Mouse (Mus musculus) intestine, embryonic 14.5 days (tissue): Measurements from ENCODE around the gene Nqo1. TPM values are rescaled to one million over a fixed set of nuclear protein-coding genes. Genes with fewer than 3 reads are reported as not detected.

Source experiments
- ATAC-seq: fragments of 200-750 bp; cut with Nextera tagmentation; replicated peaks from 2 replicates; pipeline ENCODE4 v1.8.0; 2017; ENCODE audit warnings: low read depth, moderate number of reproducible peaks, moderate TSS enrichment, moderate library complexity; ENCODE audit not compliant: low FRiP score, low TSS enrichment
- DNase-seq: peaks from one replicate; pipeline ENCODE4 v3.0.0-alpha.2; 2018; ENCODE audit warnings: low spot score
- H3K27ac ChIP-seq: fragments of 300-500 bp; sonication (generic); 2 replicates; pipeline ENCODE4 v1.5.1; 2014; ENCODE audit warnings: low read depth, mild to moderate bottlenecking, control low read depth
- H3K27me3 ChIP-seq: fragments of 300-500 bp; sonication (generic); replicated peaks from 2 replicates; pipeline ENCODE4 v1.6.1; 2014; ENCODE audit warnings: low read length, control low read depth; ENCODE audit not compliant: control insufficient read depth, insufficient read depth
- H3K36me3 ChIP-seq: fragments of 300-500 bp; sonication (generic); 2 replicates; pipeline ENCODE4 v1.6.1; 2014; ENCODE audit warnings: low read length, control low read depth; ENCODE audit not compliant: control insufficient read depth, insufficient read depth
- H3K4me1 ChIP-seq: fragments of 300-500 bp; sonication (generic); replicated peaks from 2 replicates; pipeline ENCODE4 v1.6.1; 2014; ENCODE audit warnings: low read length, control low read depth, mixed read lengths; ENCODE audit not compliant: control insufficient read depth, insufficient read depth
- H3K4me2 ChIP-seq: fragments of 300-500 bp; sonication (generic); 2 replicates; pipeline ENCODE4 v1.6.1; 2014; ENCODE audit warnings: low read length
- H3K4me3 ChIP-seq: fragments of 300-500 bp; sonication (generic); 2 replicates; pipeline ENCODE4 v1.5.1; 2014; ENCODE audit warnings: low read depth, low read length, control low read depth, mixed read lengths
- H3K9ac ChIP-seq: fragments of 300-500 bp; sonication (generic); 2 replicates; pipeline ENCODE4 v1.6.1; 2014; ENCODE audit warnings: mild to moderate bottlenecking, low read length
- H3K9me3 ChIP-seq: fragments of 300-500 bp; sonication (generic); 2 replicates; pipeline ENCODE4 v1.6.1; 2016; ENCODE audit warnings: low read length, control low read depth; ENCODE audit not compliant: control insufficient read depth
- WGBS: fragments of 180-500 bp; shearing (Covaris S2); extraction: QIAGEN DNeasy Blood & Tissue Kit; methylation state at CpG from one replicate; pipeline ENCODE4 v1.1.7; 2014; 5-methylcytosine and 5-hydroxymethylcytosine counted together
- polyA plus RNA-seq: library from polyadenylated mRNA; unstranded; fragments of >200 nt; fragmentation: Nextera tagmentation; extraction: Ambion mirVana; gene quantifications from 2 replicates; pipeline ENCODE4 v1.2.1, GENCODE M21; 2014

The Nqo1 gene
- 8.9 and 10.6 TPM in 2 replicates for polyA plus RNA-seq

GRCm38 (mm10) chr8:107403038-107403781 is at the start of gene Nqo1:
Gene Nqo1 (minus strand): TSS chr8:107403206.
- H3K4me1 ChIP-seq = 0 out of 2 replicates have a peak, but pooled peaks cover 11% of the 10 kb centered on the region
- H3K27ac ChIP-seq = peak within 1 kb of the TSS; percentile 33; the same call in 1 of the 2 replicates
- H3K36me3 ChIP-seq = no peaks in the 10 kb centered on the region; the same call in 1 of the 2 replicates
- peak; percentile 76 for DNase-seq
- H3K4me2 ChIP-seq = peak within 1 kb of the TSS; percentile 59
- peak; percentile 92 for ATAC-seq
- 15% methylated on average over 22 of the region's 22 CpGs for WGBS
- H3K9ac ChIP-seq = peak within 1 kb of the TSS; percentile 34
- no peaks in the 10 kb centered on the region for H3K9me3 ChIP-seq
- H3K27me3 ChIP-seq = no peaks in the 10 kb centered on the region
- H3K4me3 ChIP-seq = peak within 1 kb of the TSS; percentile 30

- Histone ChIP-seq H3K9ac (no peak overlapping the region), H3K9me3 (no peaks in the 10 kb centered on the region), H3K27ac (no peak overlapping the region), H3K27me3 (no peaks in the 10 kb centered on the region), H3K4me1 (peaks cover 4% of the 10 kb centered on the region), H3K4me3 (no peak overlapping the region), H3K4me2 (no peak overlapping the region), H3K36me3 (peaks cover 11% of the 10 kb centered on the region)
- 89% methylated on average over 13 of the region's 13 CpGs for WGBS
- ATAC-seq (no peak), DNase-seq (no peak)
These were observed 48.5 kb upstream of the Nqo1 start for GRCm38 (mm10) chr8:107451414-107452066.

- no peak overlapping the region for H3K27ac ChIP-seq
- ATAC-seq = no peak
- H3K27me3 ChIP-seq = no peaks in the 10 kb centered on the region
- H3K9me3 ChIP-seq = no peaks in the 10 kb centered on the region
- peaks cover 11% of the 10 kb centered on the region for H3K36me3 ChIP-seq
- no peak for DNase-seq
- WGBS = 80% methylated on average over 6 of the region's 6 CpGs
- H3K4me3 ChIP-seq = no peak overlapping the region
- no peak overlapping the region for H3K9ac ChIP-seq
- no peak overlapping the region for H3K4me2 ChIP-seq
- H3K4me1 ChIP-seq = peaks cover 4% of the 10 kb centered on the region
These were observed 46.6 kb upstream of the Nqo1 start for GRCm38 (mm10) chr8:107449655-107450054.

- no peak overlapping the region for H3K4me2 ChIP-seq
- WGBS = 62% methylated on average over 8 of the region's 8 CpGs
- H3K36me3 ChIP-seq = peaks cover 11% of the 10 kb centered on the region
- H3K4me3 ChIP-seq = no peak overlapping the region
- no peaks in the 10 kb centered on the region for H3K27me3 ChIP-seq
- peaks cover 9% of the 10 kb centered on the region for H3K4me1 ChIP-seq
- ATAC-seq = no peak
- no peak overlapping the region for H3K27ac ChIP-seq
- no peaks in the 10 kb centered on the region for H3K9me3 ChIP-seq
- DNase-seq = no peak
- H3K9ac ChIP-seq = no peak overlapping the region
These were observed 46.1 kb upstream of the Nqo1 start for GRCm38 (mm10) chr8:107449130-107449529.

- no peak for ATAC-seq
- Histone ChIP-seq H3K9ac (no peak overlapping the region), H3K4me1 (peaks cover 9% of the 10 kb centered on the region), H3K27me3 (no peaks in the 10 kb centered on the region), H3K4me2 (no peak overlapping the region), H3K4me3 (no peak overlapping the region), H3K9me3 (no peaks in the 10 kb centered on the region), H3K36me3 (peaks cover 6% of the 10 kb centered on the region), H3K27ac (no peak overlapping the region; the same call in 1 of the 2 replicates)
- WGBS = 69% methylated on average over 4 of the region's 4 CpGs
- no peak for DNase-seq
These were observed 45.4 kb upstream of the Nqo1 start for GRCm38 (mm10) chr8:107448382-107448889.

- peaks cover 9% of the 10 kb centered on the region for H3K4me1 ChIP-seq
- DNase-seq = no peak
- no peak overlapping the region for H3K4me3 ChIP-seq
- H3K27ac ChIP-seq = no peak overlapping the region
- no peak for ATAC-seq
- H3K9me3 ChIP-seq = no peaks in the 10 kb centered on the region
- no peaks in the 10 kb centered on the region for H3K36me3 ChIP-seq
- H3K27me3 ChIP-seq = no peaks in the 10 kb centered on the region
- no peak overlapping the region for H3K4me2 ChIP-seq
- H3K9ac ChIP-seq = no peak overlapping the region
These were observed 44.7 kb upstream of the Nqo1 start for GRCm38 (mm10) chr8:107447713-107448112.

- Histone ChIP-seq H3K9ac (no peak overlapping the region), H3K27ac (peak overlapping the region; percentile 78), H3K4me3 (no peak overlapping the region), H3K4me2 (no peak overlapping the region), H3K36me3 (no peaks in the 10 kb centered on the region), H3K27me3 (no peaks in the 10 kb centered on the region), H3K9me3 (no peaks in the 10 kb centered on the region), H3K4me1 (peaks cover 9% of the 10 kb centered on the region)
- 68% methylated on average over 3 of the region's 3 CpGs for WGBS
- DNase-seq (no peak), ATAC-seq (no peak)
These were observed 41.6 kb upstream of the Nqo1 start for GRCm38 (mm10) chr8:107444626-107445025.

GRCm38 (mm10) chr8:107439880-107440625 is 37.0 kb upstream of the Nqo1 start:
- 90% methylated on average over 3 of the region's 3 CpGs for WGBS
- H3K9me3 ChIP-seq = no peaks in the 10 kb centered on the region
- H3K4me1 ChIP-seq = peaks cover 20% of the 10 kb centered on the region
- DNase-seq = no peak
- no peak overlapping the region for H3K4me2 ChIP-seq
- no peaks in the 10 kb centered on the region for H3K36me3 ChIP-seq
- no peaks in the 10 kb centered on the region for H3K27me3 ChIP-seq
- H3K9ac ChIP-seq = no peak overlapping the region
- H3K27ac ChIP-seq = no peak overlapping the region
- H3K4me3 ChIP-seq = no peak overlapping the region
- ATAC-seq = no peak
